Mouse (Mus musculus) effector memory CD4-positive, alpha-beta T cell, adult 5 months (primary cell): Measurements from ENCODE around the gene Eif4a2. TPM values are rescaled to one million over a fixed set of nuclear protein-coding genes. Genes with fewer than 3 reads are reported as not detected.

Source experiments
- polyA plus RNA-seq: library from polyadenylated mRNA; unstranded; fragments of 100-300 nt; shearing (Covaris generic); gene quantifications from one replicate; pipeline ENCODE4 v1.2.1, GENCODE M21; 2017

Gene Eif4a2
- polyA plus RNA-seq: 432 TPM

GRCm38 (mm10) chr16:23107231-23107942 lies at the start of gene Eif4a2:
TSS of gene Eif4a2 (plus strand) at chr16:23107444.

DNA sequence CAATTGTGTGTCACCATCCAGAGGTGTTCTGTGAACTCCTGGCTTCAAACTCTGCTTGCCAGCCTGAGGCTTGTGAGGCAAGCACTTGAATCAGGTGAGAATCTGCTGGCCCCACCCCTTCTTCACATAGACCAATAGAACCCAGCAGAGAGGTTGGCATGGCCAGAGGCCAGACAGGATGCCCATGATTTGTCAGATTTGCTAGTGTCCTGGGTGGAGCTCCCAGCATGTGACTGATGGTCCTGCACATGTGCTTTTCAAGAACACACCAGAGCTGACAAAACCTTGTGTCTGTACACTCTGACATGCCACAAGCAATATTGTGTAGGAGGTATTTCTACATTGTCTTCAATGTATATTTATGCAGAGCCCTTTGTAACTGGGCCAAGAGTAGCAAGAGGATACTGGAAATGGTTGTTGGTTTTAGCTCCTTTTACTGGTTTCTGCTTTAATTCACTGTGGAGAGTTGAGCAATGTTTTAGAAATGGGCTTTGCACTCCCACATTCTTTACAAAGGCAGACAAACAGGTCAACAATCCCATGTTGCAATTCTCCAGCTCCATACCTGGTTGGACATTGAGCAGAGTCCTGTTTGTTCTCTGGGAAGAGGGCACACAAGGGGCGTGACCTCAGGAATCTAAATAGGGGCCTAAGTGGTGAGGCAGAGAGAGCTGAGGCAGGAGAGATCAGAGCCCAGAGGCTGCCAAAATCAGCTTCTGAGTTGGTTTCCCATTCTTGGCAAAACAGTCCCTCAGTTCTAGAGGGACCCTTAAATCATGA lies 49.4 kb upstream of the Eif4a2 start, which contains the start of gene Kng1:
TSS of gene Kng1 (plus strand) at position 198 of the 780 bp plus-strand sequence.

DNA sequence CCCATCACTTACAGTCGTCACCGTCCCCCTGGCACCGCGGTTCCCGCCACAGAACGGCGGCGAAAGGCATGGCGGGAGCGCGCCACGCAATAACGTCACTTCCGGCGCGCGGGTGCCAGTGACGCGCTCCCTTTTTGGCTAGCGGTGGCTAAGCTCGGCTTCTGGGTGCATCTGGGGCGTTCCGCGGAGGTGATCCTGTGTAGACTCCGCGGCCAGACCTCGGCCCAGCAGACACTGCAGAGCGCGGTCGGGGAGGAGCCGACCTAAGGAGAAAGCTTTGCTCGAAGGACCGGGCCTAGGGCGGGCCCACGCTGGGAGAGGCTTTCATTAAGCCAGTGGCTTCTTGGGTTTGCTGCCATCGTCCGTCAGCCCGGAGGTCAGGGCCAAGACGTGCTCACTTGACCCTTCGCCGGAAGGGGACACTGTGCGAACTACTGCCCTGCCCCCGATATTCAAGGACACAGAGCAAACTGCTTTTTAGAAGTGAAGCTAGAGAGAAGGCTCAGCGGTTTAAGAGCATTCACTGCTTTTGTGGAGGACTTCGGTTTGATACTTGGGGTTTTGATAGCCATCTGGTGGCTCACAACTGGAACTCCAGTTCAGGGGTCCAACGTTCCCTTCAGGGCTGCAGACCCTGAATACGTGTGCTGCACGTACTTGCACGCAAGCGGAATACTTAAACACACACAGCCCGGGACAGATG lies 20.6 kb downstream of the Eif4a2 start, which contains the start of gene Rfc4:
TSS of gene Rfc4 (minus strand) at position 65 of the 703 bp plus-strand sequence.

GRCm38 (mm10) chr16:23146280-23146679 lies 39.0 kb downstream of the Eif4a2 start, which contains the start of gene Adipoq:
TSS of gene Adipoq (plus strand) at chr16:23146536.

Other genes starting within 250 kb of the Eif4a2 start
- gene Tbccd1, start 249.8 kb upstream of the Eif4a2 start, polyA plus RNA-seq: 10.4 TPM
- 72.5 TPM for gene Dnajb11, start 249.6 kb upstream of the Eif4a2 start, polyA plus RNA-seq
- not detected for gene Ahsg, start 216.2 kb upstream of the Eif4a2 start, polyA plus RNA-seq
- gene Fetub, start 189.1 kb upstream of the Eif4a2 start, polyA plus RNA-seq: not detected
- not detected for gene Hrg, start 156.4 kb upstream of the Eif4a2 start, polyA plus RNA-seq
- gene Kng2, start 78.0 kb upstream of the Eif4a2 start, polyA plus RNA-seq: not detected
- not detected for gene Kng1, start 49.6 kb upstream of the Eif4a2 start, polyA plus RNA-seq
- gene Rfc4, start 20.3 kb downstream of the Eif4a2 start, polyA plus RNA-seq: 15.6 TPM
- not detected for gene Adipoq, start 39.1 kb downstream of the Eif4a2 start, polyA plus RNA-seq
- gene St6gal1, start 117.3 kb downstream of the Eif4a2 start, polyA plus RNA-seq: 38.1 TPM